Mouse (Mus musculus) heart, adult 2 months (tissue): Measurements from ENCODE around the gene Cela3a. TPM values are rescaled to one million over a fixed set of nuclear protein-coding genes. Genes with fewer than 3 reads are reported as not detected.

ENCODE experiments used
- DNase-seq, 2 experiments: peaks; one replicate each; pipeline ENCODE4 v3.0.0; 2021
- H3K27ac ChIP-seq: fragments of 200-600 bp; 2 replicates; pipeline ENCODE4 v1.8.1; 2022
- H3K27me3 ChIP-seq: fragments of 200-500 bp; 2 replicates; pipeline ENCODE4 v1.6.1; 2012; ENCODE audit warnings: mild to moderate bottlenecking, low read length, inconsistent platforms, mixed read lengths; ENCODE audit not compliant: control insufficient read depth, insufficient read depth
- H3K36me3 ChIP-seq: fragments of 200-500 bp; 2 replicates; pipeline ENCODE4 v1.6.1; 2012; ENCODE audit warnings: low read length, inconsistent platforms; ENCODE audit not compliant: control insufficient read depth, insufficient read depth
- H3K4me1 ChIP-seq: fragments of 200-500 bp; 2 replicates; pipeline ENCODE4 v1.6.1; 2011; ENCODE audit warnings: low read length; ENCODE audit not compliant: control insufficient read depth, insufficient read depth
- H3K4me3 ChIP-seq: fragments of 200-600 bp; 2 replicates; pipeline ENCODE4 v1.8.1; 2022
- H3K79me2 ChIP-seq: fragments of 200-500 bp; replicated peaks from 2 replicates; pipeline ENCODE4 v1.6.1; 2012; ENCODE audit warnings: mild to moderate bottlenecking, inconsistent platforms, low read length, moderate library complexity, mixed read lengths; ENCODE audit not compliant: control insufficient read depth, insufficient read depth
- H3K9ac ChIP-seq: fragments of 200-500 bp; 2 replicates; pipeline ENCODE4 v1.6.1; 2012; ENCODE audit warnings: low read depth, mild to moderate bottlenecking, control low read depth, inconsistent platforms, low read length, mixed read lengths
- CTCF ChIP-seq: fragments of 200-600 bp; IDR thresholded peaks from 2 replicates; pipeline ENCODE4 v1.8.1; 2022; ENCODE audit warnings: antibody characterized with exemption, mild to moderate bottlenecking, moderate library complexity
- EP300 ChIP-seq: fragments of 200-500 bp; IDR thresholded peaks from 2 replicates; pipeline ENCODE4 v1.6.1; 2011; ENCODE audit warnings: low read depth, low read length, control low read depth; ENCODE audit not compliant: insufficient read depth
- POLR2A ChIP-seq: fragments of 200-500 bp; IDR thresholded peaks from 2 replicates; pipeline ENCODE4 v1.6.1; 2011; ENCODE audit warnings: mild to moderate bottlenecking, low read depth, low read length, control low read depth; ENCODE audit not compliant: insufficient read depth
- WGBS: fragments of 180-500 bp; shearing (Covaris S2); methylation state at CpG from one replicate; pipeline ENCODE4 v1.1.7; 2018; 5-methylcytosine and 5-hydroxymethylcytosine counted together
- intact Hi-C: fragments of 180-260 bp; cut with DNase I; formaldehyde crosslinking; loops from one replicate; pipeline ENCODE4 v1.15.1; 2025
- polyA plus RNA-seq: library from polyadenylated mRNA; depleted of rRNA; stranded (reverse); fragments of >200 nt; gene quantifications from 2 replicates; pipeline ENCODE4 v1.2.3, GENCODE M21; 2012
- total RNA-seq, 2 experiments: library from RNA; stranded (reverse); gene quantifications; 2 replicates each; pipeline ENCODE4 v1.2.3; 2021

Cela3a gene
- total and polyA plus RNA-seq, 3 experiments, result not detected

GRCm38 (mm10) chr4:137447363-137448196 lies 38.0 kb upstream of the Cela3a start:
- TF ChIP-seq EP300 (no peak), POLR2A (no peak), CTCF (no peak)
- peaks cover 10% of the 10 kb centered on the region for H3K4me1 ChIP-seq
- no peaks in the 10 kb centered on the region for H3K27me3 ChIP-seq
- no peak overlapping the region for H3K4me3 ChIP-seq
- H3K36me3 ChIP-seq, result no peaks in the 10 kb centered on the region
- WGBS, result 41% methylated on average over 7 of the region's 7 CpGs
- no peaks in the 10 kb centered on the region for H3K79me2 ChIP-seq
- no peak overlapping the region for H3K9ac ChIP-seq
- DNase-seq, result peak; percentile 50 to 62
- H3K27ac ChIP-seq, result peak overlapping the region; percentile 29; the same call in 1 of the 2 replicates
- intact Hi-C loops, result loop anchor here (5.0 kb wide), 1 partner anchor 40 kb away; no protein-coding TSS in a partner anchor

GRCm38 (mm10) chr4:137445881-137446280 lies 36.3 kb upstream of the Cela3a start:
- H3K27ac ChIP-seq, result no peak overlapping the region
- DNase-seq, result no peak
- H3K4me1 ChIP-seq, result peaks cover 10% of the 10 kb centered on the region
- intact Hi-C loops, result loop anchor here (5.0 kb wide), 1 partner anchor 41 kb away; no protein-coding TSS in a partner anchor
- no peaks in the 10 kb centered on the region for H3K27me3 ChIP-seq
- WGBS, result 89% methylated on average over 4 of the region's 4 CpGs
- no peaks in the 10 kb centered on the region for H3K36me3 ChIP-seq
- H3K79me2 ChIP-seq, result no peaks in the 10 kb centered on the region
- TF ChIP-seq EP300 (no peak), CTCF (no peak), POLR2A (no peak)
- H3K9ac ChIP-seq, result no peak overlapping the region
- H3K4me3 ChIP-seq, result no peak overlapping the region

GRCm38 (mm10) chr4:137443625-137444024 lies 34.0 kb upstream of the Cela3a start:
- intact Hi-C loops, result loop anchor here (2.0 to 5.0 kb wide), 7 partner anchors 57 to 194 kb away; no protein-coding TSS in a partner anchor
- WGBS, result 29% methylated on average over 5 of the region's 5 CpGs
- Histone ChIP-seq H3K36me3 (no peaks in the 10 kb centered on the region), H3K4me1 (peaks cover 6% of the 10 kb centered on the region), H3K79me2 (no peaks in the 10 kb centered on the region), H3K27ac (no peak overlapping the region), H3K27me3 (no peaks in the 10 kb centered on the region), H3K9ac (no peak overlapping the region), H3K4me3 (no peak overlapping the region)
- DNase-seq, result peak; percentile 71 to 87
- peak; percentile 96 for TF ChIP-seq CTCF
- TF ChIP-seq POLR2A, result no peak
- TF ChIP-seq EP300, result peak; percentile 71

- WGBS, result 89% methylated on average over 4 of the region's 4 CpGs
- H3K4me3 ChIP-seq, result no peak overlapping the region
These were observed 31.7 kb upstream of the Cela3a start for GRCm38 (mm10) chr4:137441332-137441731.

GRCm38 (mm10) chr4:137438842-137439241 lies 29.3 kb upstream of the Cela3a start:
- intact Hi-C loops, result no loop called here
- Histone ChIP-seq H3K4me3 (no peak overlapping the region), H3K9ac (no peak overlapping the region), H3K4me1 (peaks cover 2% of the 10 kb centered on the region), H3K27ac (no peak overlapping the region), H3K27me3 (no peaks in the 10 kb centered on the region), H3K79me2 (no peaks in the 10 kb centered on the region), H3K36me3 (no peaks in the 10 kb centered on the region)
- no peak for DNase-seq
- TF ChIP-seq CTCF, result no peak
- TF ChIP-seq POLR2A, result no peak
- TF ChIP-seq EP300, result no peak
- 80% methylated on average over 8 of the region's 8 CpGs for WGBS

More at GRCm38 (mm10) chr4:137441332-137441731, 31.7 kb upstream of the Cela3a start:
- Histone ChIP-seq H3K9ac (no peak overlapping the region), H3K4me1 (peaks cover 2% of the 10 kb centered on the region), H3K27me3 (no peaks in the 10 kb centered on the region), H3K36me3 (no peaks in the 10 kb centered on the region), H3K27ac (no peak overlapping the region), H3K79me2 (no peaks in the 10 kb centered on the region)
- TF ChIP-seq CTCF (peak; percentile 21; the same call in 1 of the 2 replicates), POLR2A (no peak), EP300 (no peak)
- intact Hi-C loops, result loop anchor here (5.0 kb wide), 3 partner anchors 76 to 196 kb away; no protein-coding TSS in a partner anchor
- DNase-seq, result no peak
